8 mouse cellular contexts compared by ENCODE assay signal in genomic region chr11:98907437-98908173, GRCm38 (mm10). TPM values are rescaled to one million over a fixed set of nuclear protein-coding genes. Genes with fewer than 3 reads are reported as not detected.
DNase-seq lines count a peak whose midpoint lies in the region; ATAC-seq lines count a peak whose summit lies in the region.

Gene Cdc6 (plus strand): TSS chr11:98907801.

- intact Hi-C loops in gastrocnemius, postnatal 14 days (cut with DNase I; ENCODE audit: low total_unique reads): loop anchor here (2.0 to 10.0 kb wide), 2 partner anchors 47 to 203 kb away; partner anchors contain the start of gene Csf3
- intact Hi-C loops in left cerebral cortex, postnatal 10 days (cut with DNase I): loop anchor here (5.0 kb wide), 1 partner anchor 45 kb away; the partner anchor contains the start of gene Wipf2

- ATAC-seq in inflammation-experienced regulatory T-cells, adult 6 months: peak; percentile 97
- peak; percentile 74 for ATAC-seq in megakaryocyte-erythroid progenitor cell, adult 5-6 weeks (replicated peaks; ENCODE audit: low FRiP score, low TSS enrichment, poor library complexity, severe bottlenecking)

- DNase-seq in adrenal gland, adult (ENCODE audit: inconsistent age in 2 of 2, low spot score in 1 of 2): peak; percentile 97 to 98
- DNase-seq in embryo, embryonic 10.5 days (ENCODE audit: low spot score): peak; percentile 99
- DNase-seq in gastrocnemius, postnatal 14 days: peak; percentile 98
- DNase-seq in left cerebral cortex, postnatal 10 days (ENCODE audit: extremely low spot score in 1 of 2, low spot score in 2 of 2): peak; percentile 95 to 99
- DNase-seq in right cerebral cortex, postnatal 25 days: peak; percentile 90
- peak; percentile 95 to 96 for DNase-seq in urinary bladder, postnatal 4 days (ENCODE audit: low spot score in 2 of 2)

RNA-seq across cellular contexts. Expression of gene Cdc6, which starts in this region (rescaled TPM):
- 1 to 10 TPM in 1 of 2 experiments, under 1 TPM in 1; 0.78 to 1.3 TPM for total RNA-seq in gastrocnemius, postnatal 14 days (2021)
- 10 to 100 TPM in 1 of 3 experiments, 1 to 10 TPM in 2; 5.1 to 40.6 (median 5.2) TPM for polyA plus RNA-seq in inflammation-experienced regulatory T-cells, adult 6 months (2017; shearing (Covaris generic))
- under 1 TPM; 0.32 TPM for total RNA-seq in left cerebral cortex, postnatal 10 days (2021)
- total RNA-seq in megakaryocyte-erythroid progenitor cell, adult 5-6 weeks (2014; fragmentation: Nextera tagmentation): 85.0 and 101 TPM in 2 replicates
- 67.8 and 78.7 TPM in 2 replicates for total RNA-seq in megakaryocyte-erythroid progenitor cell, adult 5-6 weeks (2017)

Comparison
In these comparisons a context has a peak if more than half of its experiments do, and no peak if none do; other contexts are left out.
1. Peak in every context shown above with its lines: DNase-seq and ATAC-seq.
2. RNA of gene Cdc6 (total RNA-seq): 67.8 to 101 TPM in megakaryocyte-erythroid progenitor cell, adult 5-6 weeks; 0.78 to 1.3 TPM in gastrocnemius, postnatal 14 days and 0.32 TPM in left cerebral cortex, postnatal 10 days; every median in the first group is over 10 times any median in the second.
3. Peak in DNase-seq in left cerebral cortex, postnatal 10 days; RNA of the gene not detected or under 1 TPM.